Mouse (Mus musculus): Measurements from ENCODE around the gene S100a5. TPM values are rescaled to one million over a fixed set of nuclear protein-coding genes. Genes with fewer than 3 reads are reported as not detected.

Gene S100a5
- polyA plus RNA-seq, 1 experiment = not detected

DNA sequence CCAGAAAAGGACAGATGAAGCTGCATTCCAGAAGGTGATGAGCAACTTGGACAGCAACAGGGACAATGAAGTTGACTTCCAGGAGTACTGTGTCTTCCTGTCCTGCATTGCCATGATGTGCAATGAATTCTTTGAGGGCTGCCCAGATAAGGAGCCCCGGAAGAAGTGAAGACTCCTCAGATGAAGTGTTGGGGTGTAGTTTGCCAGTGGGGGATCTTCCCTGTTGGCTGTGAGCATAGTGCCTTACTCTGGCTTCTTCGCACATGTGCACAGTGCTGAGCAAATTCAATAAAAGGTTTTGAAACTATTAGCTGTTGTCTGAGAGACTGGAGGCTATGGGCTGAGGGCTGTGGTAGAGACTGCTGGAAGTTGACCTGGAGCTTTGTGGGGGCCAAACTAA, 2.6 kb upstream of the S100a5 start:
- Histone ChIP-seq H3K4me3 (replicated peaks; ENCODE audit: extremely low read depth, low read depth, low read length) (no peak overlapping the region), H3K4me1 (ENCODE audit: control insufficient read depth, insufficient read depth, low read length) (peaks cover 2% of the 10 kb centered on the region; the same call in 1 of the 2 replicates)
- WGBS = 74% methylated on average over 2 of the region's 2 CpGs
- TF ChIP-seq CTCF (IDR thresholded peaks at IDR 0.05; ENCODE audit: insufficient read depth, low read length) = no peak
- TF ChIP-seq POLR2A (IDR thresholded peaks at IDR 0.05; ENCODE audit: borderline replicate concordance, extremely low read depth, low read depth, low read length) = no peak
- DNase-seq = no peak

DNA sequence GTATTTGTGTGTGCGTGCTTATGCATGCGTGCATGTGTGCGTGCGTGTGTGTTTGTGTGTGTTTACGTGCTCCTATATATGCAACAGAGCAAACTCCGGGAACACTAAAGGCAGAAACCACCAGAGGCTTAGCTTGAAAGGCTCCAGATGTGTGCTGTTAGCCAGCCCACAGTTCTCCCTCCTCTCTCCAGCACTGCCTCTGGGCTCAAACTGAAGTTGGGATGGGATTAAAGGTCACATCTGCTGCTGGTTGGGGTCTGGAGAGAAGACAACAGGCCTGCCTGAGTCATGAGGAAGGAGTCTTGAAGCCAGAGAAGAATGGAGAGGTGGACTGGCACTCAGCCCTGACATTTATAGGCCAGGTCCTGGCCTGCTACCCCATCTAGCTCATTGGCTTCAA, 2.1 kb upstream of the S100a5 start:
- Histone ChIP-seq H3K4me1 (ENCODE audit: control insufficient read depth, insufficient read depth, low read length) (peaks cover 2% of the 10 kb centered on the region; the same call in 1 of the 2 replicates), H3K4me3 (replicated peaks; ENCODE audit: extremely low read depth, low read depth, low read length) (no peak overlapping the region)
- WGBS = 88% methylated on average over 6 of the region's 6 CpGs
- no peak for DNase-seq
- TF ChIP-seq POLR2A (IDR thresholded peaks at IDR 0.05; ENCODE audit: borderline replicate concordance, extremely low read depth, low read depth, low read length) (no peak), CTCF (IDR thresholded peaks at IDR 0.05; ENCODE audit: insufficient read depth, low read length) (no peak)

DNA sequence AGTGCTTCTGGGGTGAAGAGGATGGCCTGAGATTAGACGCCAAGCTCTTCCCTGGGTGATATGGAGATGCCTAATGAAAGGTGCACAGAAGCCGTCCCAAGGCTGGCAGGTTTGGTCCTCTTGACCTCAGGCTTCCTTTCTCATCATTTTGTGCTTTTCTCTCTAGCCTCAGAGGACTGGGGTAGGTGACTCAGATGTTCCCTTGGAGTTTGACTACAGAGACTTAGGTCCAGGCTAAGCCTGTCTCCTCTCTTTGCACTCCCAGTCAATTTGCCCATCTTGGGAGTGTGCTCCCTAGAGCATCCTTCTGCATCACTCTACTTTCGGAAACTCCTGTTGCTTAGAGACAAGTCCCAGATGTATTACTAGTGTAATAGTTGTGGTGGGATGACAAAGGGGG, 962 bp upstream of the S100a5 start:
- Histone ChIP-seq H3K4me1 (ENCODE audit: control insufficient read depth, insufficient read depth, low read length) (peaks cover 2% of the 10 kb centered on the region; the same call in 1 of the 2 replicates), H3K4me3 (replicated peaks; ENCODE audit: extremely low read depth, low read depth, low read length) (no peak overlapping the region)
- no peak for DNase-seq
- TF ChIP-seq POLR2A (IDR thresholded peaks at IDR 0.05; ENCODE audit: borderline replicate concordance, extremely low read depth, low read depth, low read length) (no peak), CTCF (IDR thresholded peaks at IDR 0.05; ENCODE audit: insufficient read depth, low read length) (no peak)
- 75% methylated on average over 3 of the region's 3 CpGs for WGBS

DNA sequence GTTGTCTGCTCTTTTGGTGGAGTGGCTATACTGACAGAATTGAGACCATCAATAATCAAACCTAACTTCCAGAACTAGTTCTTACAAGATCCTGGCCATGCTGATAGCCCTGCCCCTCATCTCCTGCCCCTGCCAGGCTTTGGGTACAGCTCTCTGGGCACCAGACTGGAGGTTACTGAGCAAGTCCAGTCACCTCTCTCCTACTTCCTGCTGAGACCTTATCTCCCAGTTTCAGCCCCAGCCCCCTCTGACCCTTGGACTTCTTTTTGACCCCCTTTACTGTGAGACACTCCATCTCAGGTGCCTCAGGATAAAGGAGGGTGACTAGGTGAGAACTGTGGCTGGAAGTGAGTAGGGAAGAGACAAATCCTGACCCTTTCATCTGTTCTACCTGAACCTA, 779 bp downstream of the S100a5 start:
- DNase-seq = no peak
- TF ChIP-seq POLR2A (IDR thresholded peaks at IDR 0.05; ENCODE audit: borderline replicate concordance, extremely low read depth, low read depth, low read length) (no peak), CTCF (IDR thresholded peaks at IDR 0.05; ENCODE audit: insufficient read depth, low read length) (no peak)
- Histone ChIP-seq H3K4me3 (replicated peaks; ENCODE audit: extremely low read depth, low read depth, low read length) (no peak overlapping the region), H3K4me1 (ENCODE audit: control insufficient read depth, insufficient read depth, low read length) (peaks cover 2% of the 10 kb centered on the region; the same call in 1 of the 2 replicates)

DNA sequence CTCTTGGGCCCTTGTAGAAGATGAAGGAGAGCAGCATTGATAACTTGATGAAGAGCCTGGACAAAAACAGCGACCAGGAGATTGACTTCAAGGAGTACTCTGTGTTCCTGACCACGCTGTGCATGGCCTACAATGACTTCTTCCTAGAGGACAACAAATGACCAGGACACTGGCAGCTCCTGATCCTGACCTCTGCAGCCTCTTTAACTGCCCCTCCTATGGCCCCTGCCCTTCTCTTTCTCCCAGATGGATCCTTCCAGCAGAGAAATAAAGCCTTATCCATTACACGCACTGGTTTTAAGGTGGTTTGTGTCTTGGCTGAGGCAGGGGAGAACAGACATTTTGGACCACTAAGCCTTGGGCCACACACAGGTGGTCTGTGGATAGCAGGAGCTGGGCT, 3.2 kb downstream of the S100a5 start:
- TF ChIP-seq POLR2A (IDR thresholded peaks at IDR 0.05; ENCODE audit: borderline replicate concordance, extremely low read depth, low read depth, low read length) (no peak), CTCF (IDR thresholded peaks at IDR 0.05; ENCODE audit: insufficient read depth, low read length) (no peak)
- 0 out of 2 replicates have a peak, but pooled peaks cover 2% of the 10 kb centered on the region for H3K4me1 ChIP-seq (ENCODE audit: control insufficient read depth, insufficient read depth, low read length)
- H3K4me3 ChIP-seq (replicated peaks; ENCODE audit: extremely low read depth, low read depth, low read length) = no peak overlapping the region
- no peak for DNase-seq
- WGBS = 90% methylated on average over 3 of the region's 3 CpGs

DNA sequence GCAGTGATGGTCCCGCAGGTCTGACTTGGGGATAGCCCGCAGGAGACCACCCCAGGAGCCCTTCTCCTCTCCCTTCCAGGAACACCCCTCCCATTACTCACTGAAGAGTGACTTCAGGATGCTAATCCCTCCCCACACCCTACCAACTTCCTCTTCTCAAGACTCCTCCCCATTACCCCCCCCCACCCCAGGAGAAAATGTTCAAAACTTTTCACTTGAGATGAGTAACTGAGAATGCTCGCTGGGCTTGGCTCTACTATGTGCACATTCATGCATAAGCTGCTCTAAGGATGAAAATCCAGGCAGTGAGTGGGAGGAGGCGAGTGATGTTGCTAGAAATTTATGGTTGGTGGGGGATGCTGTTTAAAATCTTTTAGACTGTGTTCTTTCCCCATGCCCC, 3.7 kb downstream of the S100a5 start:
- TF ChIP-seq POLR2A (IDR thresholded peaks at IDR 0.05; ENCODE audit: borderline replicate concordance, extremely low read depth, low read depth, low read length) (no peak), CTCF (IDR thresholded peaks at IDR 0.05; ENCODE audit: insufficient read depth, low read length) (no peak)
- 55% methylated on average over 4 of the region's 4 CpGs for WGBS
- Histone ChIP-seq H3K4me3 (replicated peaks; ENCODE audit: extremely low read depth, low read depth, low read length) (no peak overlapping the region), H3K4me1 (ENCODE audit: control insufficient read depth, insufficient read depth, low read length) (0 out of 2 replicates have a peak, but pooled peaks cover 2% of the 10 kb centered on the region)
- no peak for DNase-seq

DNA sequence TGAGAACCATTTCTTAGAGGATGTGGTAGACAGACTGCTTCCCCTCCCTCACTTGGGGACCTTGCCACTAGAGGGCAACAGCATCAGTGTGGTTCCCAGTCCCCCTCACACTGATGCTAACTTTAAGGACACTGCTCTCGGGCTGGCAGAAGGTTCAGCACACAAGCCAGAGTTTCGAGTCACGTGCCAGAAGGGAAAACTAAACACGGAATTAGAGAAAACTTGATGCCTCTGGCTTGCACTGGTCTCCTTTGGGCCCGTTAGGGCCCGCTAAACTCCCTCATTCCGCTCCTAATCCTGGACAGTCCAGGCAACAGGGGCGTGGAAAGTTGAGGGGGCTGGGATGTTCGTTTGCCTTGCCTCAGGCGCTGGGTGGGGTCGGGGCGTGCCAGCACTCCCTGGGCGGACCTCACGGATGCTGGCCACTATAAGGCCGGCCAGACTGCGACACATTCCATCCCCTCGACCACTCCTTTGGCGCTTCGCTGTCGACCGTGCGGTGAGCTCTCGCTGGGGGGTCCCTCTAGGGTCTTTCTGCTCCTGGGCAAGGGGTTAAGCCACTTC, 4.5 kb downstream of the S100a5 start, which contains the start of gene S100a6:
S100a6 (plus strand) TSS at position 155 of the 564 bp plus-strand sequence.
- 0 out of 2 replicates have a peak, but pooled peaks cover 2% of the 10 kb centered on the region for H3K4me1 ChIP-seq (ENCODE audit: control insufficient read depth, insufficient read depth, low read length)
- TF ChIP-seq CTCF (IDR thresholded peaks at IDR 0.05; ENCODE audit: insufficient read depth, low read length) (peak; percentile 91), POLR2A (IDR thresholded peaks at IDR 0.05; ENCODE audit: borderline replicate concordance, extremely low read depth, low read depth, low read length) (peak; percentile 86; the same call in 1 of the 2 replicates)
- peak within 1 kb of the TSS; percentile 49 for H3K4me3 ChIP-seq (replicated peaks; ENCODE audit: extremely low read depth, low read depth, low read length)
- 3% methylated on average over 23 of the region's 23 CpGs for WGBS
- peak; percentile 57 for DNase-seq

DNA sequence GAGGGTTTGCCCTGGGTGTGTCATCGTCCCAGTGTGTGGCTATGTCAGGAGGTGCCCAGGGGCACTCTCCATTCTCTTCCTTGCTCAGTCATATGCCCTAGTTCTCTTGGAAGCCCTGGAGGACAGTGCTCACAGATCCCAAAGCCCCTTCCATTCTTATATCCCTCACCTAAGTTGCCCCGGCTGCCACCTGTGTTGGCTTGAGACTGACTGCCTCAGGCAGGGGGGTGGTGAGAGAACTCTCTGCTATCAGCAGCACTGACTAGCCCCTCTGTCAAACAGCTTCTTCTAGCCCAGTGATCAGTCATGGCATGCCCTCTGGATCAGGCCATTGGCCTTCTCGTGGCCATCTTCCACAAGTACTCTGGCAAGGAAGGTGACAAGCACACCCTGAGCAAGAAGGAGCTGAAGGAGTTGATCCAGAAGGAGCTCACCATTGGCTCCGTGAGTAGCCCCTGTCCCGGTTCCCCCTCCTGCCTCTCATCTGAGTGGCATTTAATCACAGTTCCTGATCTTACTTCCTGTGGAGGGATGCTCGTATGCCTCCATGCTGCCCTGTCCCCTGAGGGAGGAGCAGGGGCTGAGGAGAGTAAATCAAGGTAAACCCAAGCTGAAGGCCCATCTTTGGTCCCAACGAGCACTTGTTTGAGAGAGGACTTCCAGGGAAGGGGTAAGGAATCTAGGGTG, 5.3 kb downstream of the S100a5 start:
- peak; percentile 25 for DNase-seq
- 36% methylated on average over 7 of the region's 7 CpGs for WGBS

DNA sequence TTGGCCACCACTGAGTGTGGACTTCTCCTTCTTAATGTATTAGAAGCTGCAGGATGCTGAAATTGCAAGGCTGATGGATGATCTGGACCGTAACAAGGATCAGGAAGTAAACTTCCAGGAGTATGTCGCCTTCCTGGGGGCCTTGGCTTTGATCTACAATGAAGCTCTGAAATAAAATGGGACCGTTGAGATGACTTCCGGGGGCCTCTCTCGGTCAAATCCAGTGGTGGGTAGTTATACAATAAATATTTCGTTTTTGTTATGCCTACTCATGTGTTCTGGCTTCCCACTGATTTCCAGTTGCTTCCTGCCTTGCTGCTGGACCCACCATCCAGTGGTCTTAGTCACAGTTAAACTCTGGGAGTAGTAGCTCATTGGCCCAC, 5.8 kb downstream of the S100a5 start:
- Histone ChIP-seq H3K4me3 (replicated peaks; ENCODE audit: extremely low read depth, low read depth, low read length) (peak overlapping the region; percentile 49), H3K4me1 (ENCODE audit: control insufficient read depth, insufficient read depth, low read length) (0 out of 2 replicates have a peak, but pooled peaks cover 2% of the 10 kb centered on the region)
- TF ChIP-seq CTCF (IDR thresholded peaks at IDR 0.05; ENCODE audit: insufficient read depth, low read length) (no peak), POLR2A (IDR thresholded peaks at IDR 0.05; ENCODE audit: borderline replicate concordance, extremely low read depth, low read depth, low read length) (no peak)
- 62% methylated on average over 6 of the region's 6 CpGs for WGBS
- no peak for DNase-seq

More for the DNA sequence above, 5.3 kb downstream of the S100a5 start:
- H3K4me1 ChIP-seq (ENCODE audit: control insufficient read depth, insufficient read depth, low read length) = 0 out of 2 replicates have a peak, but pooled peaks cover 2% of the 10 kb centered on the region
- H3K4me3 ChIP-seq (replicated peaks; ENCODE audit: extremely low read depth, low read depth, low read length) = peak overlapping the region; percentile 49
- TF ChIP-seq CTCF (IDR thresholded peaks at IDR 0.05; ENCODE audit: insufficient read depth, low read length) (no peak), POLR2A (IDR thresholded peaks at IDR 0.05; ENCODE audit: borderline replicate concordance, extremely low read depth, low read depth, low read length) (no peak)
